ENCODE assay signal across 10 mouse cellular contexts in genomic region chr9:31175978-31176377, GRCm38 (mm10). TPM values are rescaled to one million over a fixed set of nuclear protein-coding genes. Genes with fewer than 3 reads are reported as not detected.
DNase-seq lines count a peak whose midpoint lies in the region; ATAC-seq and TF ChIP-seq lines count a peak whose summit lies in the region.
"Had no signal": no experiment of that assay in that cellular context is flagged by ENCODE, and none has a peak within 500 bp of the region (broad histone marks: within the 10 kb centered on the region; RNA-seq: fewer than 3 reads in every experiment).

No protein-coding gene starts in this region.

- peak; percentile 24; the same call in 1 of the 2 replicates for ATAC-seq in hindbrain, postnatal 0 days
- no peak for ATAC-seq in hindbrain, embryonic 12.5 days (ENCODE audit: low FRiP score)

- no peaks in the 10 kb centered on the region for H3K27me3 ChIP-seq in hindbrain, postnatal 0 days (ENCODE audit: insufficient read depth, low read length)
- H3K27me3 ChIP-seq in hindbrain, embryonic 12.5 days: no peaks in the 10 kb centered on the region
- H3K27me3 ChIP-seq: limb, embryonic 13.5 days; midbrain, embryonic 12.5 days; Patski had no signal

- peaks cover 8% of the 10 kb centered on the region; the same call in 1 of the 2 replicates for H3K36me3 ChIP-seq in hindbrain, postnatal 0 days (ENCODE audit: insufficient read depth, low read length)
- peaks cover 15% of the 10 kb centered on the region for H3K36me3 ChIP-seq in hindbrain, embryonic 12.5 days

- H3K9me3 ChIP-seq in hindbrain, postnatal 0 days (ENCODE audit: low read length): no peaks in the 10 kb centered on the region
- H3K9me3 ChIP-seq in hindbrain, embryonic 12.5 days (replicated peaks): no peaks in the 10 kb centered on the region
- H3K9me3 ChIP-seq: limb, embryonic 13.5 days; midbrain, embryonic 12.5 days had no signal

- no peak for TF ChIP-seq CTCF in gastrocnemius, adult 2 months (IDR thresholded peaks at IDR 0.05)
- TF ChIP-seq CTCF in hindbrain, postnatal 0 days (IDR thresholded peaks at IDR 0.05; ENCODE audit: low read depth): no peak

- WGBS in hindbrain, postnatal 0 days: 67% methylated on average over 3 of the region's 3 CpGs
- 86% methylated on average over 3 of the region's 3 CpGs for WGBS in hindbrain, embryonic 12.5 days

- H3K4me3 ChIP-seq in gastrocnemius, adult 2 months: no peak overlapping the region
- no peak overlapping the region for H3K4me3 ChIP-seq in hindbrain, postnatal 0 days (ENCODE audit: low read length)
- H3K4me3 ChIP-seq in hindbrain, embryonic 12.5 days: no peak overlapping the region
- H3K4me3 ChIP-seq: limb, embryonic 13.5 days; midbrain, embryonic 12.5 days had no signal

- H3K4me1 ChIP-seq in hindbrain, postnatal 0 days (ENCODE audit: insufficient read depth, low read length): no peaks in the 10 kb centered on the region
- 0 out of 2 replicates have a peak, but pooled peaks cover 4% of the 10 kb centered on the region for H3K4me1 ChIP-seq in hindbrain, embryonic 12.5 days
- H3K4me1 ChIP-seq: midbrain, embryonic 12.5 days had no signal

- H3K27ac ChIP-seq in gastrocnemius, adult 2 months: peak overlapping the region; percentile 69
- H3K27ac ChIP-seq in hindbrain, postnatal 0 days: no peak overlapping the region
- H3K27ac ChIP-seq in hindbrain, embryonic 12.5 days: no peak overlapping the region
- H3K27ac ChIP-seq: limb, embryonic 13.5 days; midbrain, embryonic 12.5 days had no signal

- intact Hi-C loops in gastrocnemius, adult 2 months (cut with DNase I): no loop called here
- intact Hi-C loops in gastrocnemius, postnatal 14 days (cut with DNase I; ENCODE audit: low total_unique reads): no loop called here

- no peak for DNase-seq in gastrocnemius, adult 2 months
- no peak for DNase-seq in gastrocnemius, postnatal 14 days
- no peak for DNase-seq in hindbrain, postnatal 0 days (ENCODE audit: low spot score)
- peak; percentile 28 for DNase-seq in right cerebral cortex, adult 18-20 months
- DNase-seq in right cerebral cortex, postnatal 4 days: no peak
- DNase-seq in urinary bladder, adult 18-20 months (ENCODE audit: low spot score in 2 of 2): no peak

- H3K4me2 ChIP-seq in hindbrain, postnatal 0 days (ENCODE audit: low read depth, low read length): no peak overlapping the region
- no peak overlapping the region for H3K4me2 ChIP-seq in hindbrain, embryonic 12.5 days (replicated peaks)
- H3K4me2 ChIP-seq: limb, embryonic 13.5 days; midbrain, embryonic 12.5 days had no signal

- no peak overlapping the region for H3K9ac ChIP-seq in hindbrain, postnatal 0 days (replicated peaks; ENCODE audit: low read length)
- no peak overlapping the region for H3K9ac ChIP-seq in hindbrain, embryonic 12.5 days
- H3K9ac ChIP-seq: limb, embryonic 13.5 days; midbrain, embryonic 12.5 days had no signal

RNA-seq across cellular contexts. Expression of gene Aplp2, which starts 35.6 kb away (rescaled TPM):
- total RNA-seq in gastrocnemius, adult 2 months (2021): 100 to 1,000 TPM; 105 to 114 TPM
- total RNA-seq in gastrocnemius, postnatal 14 days (2021): 100 to 1,000 TPM; 121 to 129 TPM
- total RNA-seq in hindbrain, postnatal 0 days (2014; rRNA removed): 444 and 454 TPM in 2 replicates
- polyA plus RNA-seq in hindbrain, postnatal 0 days (2015; fragmentation: Nextera tagmentation; extraction: Ambion mirVana): 466 and 472 TPM in 2 replicates
- 289 and 297 TPM in 2 replicates for polyA plus RNA-seq in hindbrain, embryonic 12.5 days (2016; fragmentation: Nextera tagmentation; extraction: Ambion mirVana)

RNA-seq across cellular contexts. Expression of gene St14, which starts 44.3 kb away (rescaled TPM):
- under 1 TPM in 1 of 2 experiments, not detected in 1; 0.08 TPM for total RNA-seq in gastrocnemius, adult 2 months (2021)
- total RNA-seq in gastrocnemius, postnatal 14 days (2021): under 1 TPM; 0.16 to 0.35 TPM
- 1.1 TPM in 2 replicates for total RNA-seq in hindbrain, postnatal 0 days (2014; rRNA removed)
- polyA plus RNA-seq in hindbrain, postnatal 0 days (2015; fragmentation: Nextera tagmentation; extraction: Ambion mirVana): 0.84 and 0.90 TPM in 2 replicates
- 3.6 and 7.1 TPM in 2 replicates for polyA plus RNA-seq in hindbrain, embryonic 12.5 days (2016; fragmentation: Nextera tagmentation; extraction: Ambion mirVana)
- polyA plus RNA-seq: Patski had no signal
